Mouse (Mus musculus): Measurements from ENCODE around the gene Top1. TPM values are rescaled to one million over a fixed set of nuclear protein-coding genes. Genes with fewer than 3 reads are reported as not detected.

The Top1 gene
- polyA plus RNA-seq, 1 experiment from 2014 or later = 88.5 TPM

- ATAC-seq (ENCODE audit: insufficient number of reproducible peaks, insufficient read depth, low FRiP score, low read depth) = peak; percentile 53; the same call in 1 of the 2 replicates
- Histone ChIP-seq H3K4me2 (replicated peaks; ENCODE audit: low read depth, low read length) (no peak overlapping the region), H3K4me1 (ENCODE audit: control insufficient read depth, insufficient read depth, low read length) (peaks cover 32% of the 10 kb centered on the region), H3K9me3 (ENCODE audit: control insufficient read depth, low read depth, low read length) (peaks cover 4% of the 10 kb centered on the region; the same call in 1 of the 2 replicates), H3K9ac (replicated peaks; ENCODE audit: low read depth, low read length) (no peak overlapping the region), H3K27me3 (ENCODE audit: control insufficient read depth, insufficient read depth, low read length) (no peaks in the 10 kb centered on the region), H3K27ac (ENCODE audit: low read length) (no peak overlapping the region), H3K4me3 (ENCODE audit: low read depth, low read length) (no peak overlapping the region), H3K36me3 (ENCODE audit: control insufficient read depth, insufficient read depth, low read length) (no peaks in the 10 kb centered on the region)
- 67% methylated on average over 5 of the region's 5 CpGs for WGBS
Observed at GRCm38 (mm10) chr2:160619300-160619699, 26.4 kb upstream of the Top1 start.

- no peak overlapping the region for H3K9ac ChIP-seq (replicated peaks; ENCODE audit: low read depth, low read length)
- peaks cover 32% of the 10 kb centered on the region for H3K4me1 ChIP-seq (ENCODE audit: control insufficient read depth, insufficient read depth, low read length)
- H3K27me3 ChIP-seq (ENCODE audit: control insufficient read depth, insufficient read depth, low read length) = no peaks in the 10 kb centered on the region
- 23% methylated on average over 9 of the region's 9 CpGs for WGBS
- ATAC-seq (ENCODE audit: insufficient number of reproducible peaks, insufficient read depth, low FRiP score, low read depth) = peak; percentile 60; the same call in 1 of the 2 replicates
- peak overlapping the region; percentile 52; the same call in 1 of the 2 replicates for H3K27ac ChIP-seq (ENCODE audit: low read length)
- 0 out of 2 replicates have a peak overlapping the region, but pooled peaks have one; percentile 23 for H3K4me2 ChIP-seq (replicated peaks; ENCODE audit: low read depth, low read length)
- no peak overlapping the region for H3K4me3 ChIP-seq (ENCODE audit: low read depth, low read length)
- H3K36me3 ChIP-seq (ENCODE audit: control insufficient read depth, insufficient read depth, low read length) = no peaks in the 10 kb centered on the region
- H3K9me3 ChIP-seq (ENCODE audit: control insufficient read depth, low read depth, low read length) = peaks cover 4% of the 10 kb centered on the region; the same call in 1 of the 2 replicates
Observed at GRCm38 (mm10) chr2:160619831-160620230, 25.9 kb upstream of the Top1 start.

- Histone ChIP-seq H3K4me2 (replicated peaks; ENCODE audit: low read depth, low read length) (no peak overlapping the region), H3K4me1 (ENCODE audit: control insufficient read depth, insufficient read depth, low read length) (peaks cover 32% of the 10 kb centered on the region), H3K9ac (replicated peaks; ENCODE audit: low read depth, low read length) (no peak overlapping the region), H3K9me3 (ENCODE audit: control insufficient read depth, low read depth, low read length) (peaks cover 4% of the 10 kb centered on the region; the same call in 1 of the 2 replicates), H3K27ac (ENCODE audit: low read length) (peak overlapping the region; percentile 24; the same call in 1 of the 2 replicates), H3K36me3 (ENCODE audit: control insufficient read depth, insufficient read depth, low read length) (no peaks in the 10 kb centered on the region), H3K27me3 (ENCODE audit: control insufficient read depth, insufficient read depth, low read length) (no peaks in the 10 kb centered on the region), H3K4me3 (ENCODE audit: low read depth, low read length) (no peak overlapping the region)
- ATAC-seq (ENCODE audit: insufficient number of reproducible peaks, insufficient read depth, low FRiP score, low read depth) = no peak
- 72% methylated on average over 6 of the region's 6 CpGs for WGBS
Observed at GRCm38 (mm10) chr2:160620279-160620963, 25.3 kb upstream of the Top1 start.

GRCm38 (mm10) chr2:160621001-160621448 is 24.7 kb upstream of the Top1 start:
- ATAC-seq (ENCODE audit: insufficient number of reproducible peaks, insufficient read depth, low FRiP score, low read depth) = no peak
- Histone ChIP-seq H3K27ac (ENCODE audit: low read length) (peak overlapping the region; percentile 74; the same call in 1 of the 2 replicates), H3K4me3 (ENCODE audit: low read depth, low read length) (no peak overlapping the region), H3K4me1 (ENCODE audit: control insufficient read depth, insufficient read depth, low read length) (peaks cover 32% of the 10 kb centered on the region), H3K9me3 (ENCODE audit: control insufficient read depth, low read depth, low read length) (peaks cover 4% of the 10 kb centered on the region; the same call in 1 of the 2 replicates), H3K36me3 (ENCODE audit: control insufficient read depth, insufficient read depth, low read length) (no peaks in the 10 kb centered on the region), H3K4me2 (replicated peaks; ENCODE audit: low read depth, low read length) (no peak overlapping the region), H3K27me3 (ENCODE audit: control insufficient read depth, insufficient read depth, low read length) (no peaks in the 10 kb centered on the region), H3K9ac (replicated peaks; ENCODE audit: low read depth, low read length) (no peak overlapping the region)
- 83% methylated on average over 11 of the region's 11 CpGs for WGBS

GRCm38 (mm10) chr2:160621661-160622211 is 24.0 kb upstream of the Top1 start:
- Histone ChIP-seq H3K27me3 (ENCODE audit: control insufficient read depth, insufficient read depth, low read length) (no peaks in the 10 kb centered on the region), H3K4me2 (replicated peaks; ENCODE audit: low read depth, low read length) (no peak overlapping the region), H3K4me1 (ENCODE audit: control insufficient read depth, insufficient read depth, low read length) (peaks cover 32% of the 10 kb centered on the region), H3K27ac (ENCODE audit: low read length) (peak overlapping the region; percentile 74; the same call in 1 of the 2 replicates), H3K9ac (replicated peaks; ENCODE audit: low read depth, low read length) (no peak overlapping the region), H3K36me3 (ENCODE audit: control insufficient read depth, insufficient read depth, low read length) (no peaks in the 10 kb centered on the region), H3K4me3 (ENCODE audit: low read depth, low read length) (no peak overlapping the region), H3K9me3 (ENCODE audit: control insufficient read depth, low read depth, low read length) (peaks cover 4% of the 10 kb centered on the region; the same call in 1 of the 2 replicates)
- peak; percentile 34; the same call in 1 of the 2 replicates for ATAC-seq (ENCODE audit: insufficient number of reproducible peaks, insufficient read depth, low FRiP score, low read depth)
- 31% methylated on average over 5 of the region's 5 CpGs for WGBS

- no peak overlapping the region for H3K9ac ChIP-seq (replicated peaks; ENCODE audit: low read depth, low read length)
- no peak overlapping the region for H3K4me3 ChIP-seq (ENCODE audit: low read depth, low read length)
- ATAC-seq (ENCODE audit: insufficient number of reproducible peaks, insufficient read depth, low FRiP score, low read depth) = no peak
- H3K27me3 ChIP-seq (ENCODE audit: control insufficient read depth, insufficient read depth, low read length) = no peaks in the 10 kb centered on the region
- peaks cover 32% of the 10 kb centered on the region for H3K4me1 ChIP-seq (ENCODE audit: control insufficient read depth, insufficient read depth, low read length)
- no peak overlapping the region for H3K4me2 ChIP-seq (replicated peaks; ENCODE audit: low read depth, low read length)
- peaks cover 4% of the 10 kb centered on the region; the same call in 1 of the 2 replicates for H3K9me3 ChIP-seq (ENCODE audit: control insufficient read depth, low read depth, low read length)
- no peaks in the 10 kb centered on the region for H3K36me3 ChIP-seq (ENCODE audit: control insufficient read depth, insufficient read depth, low read length)
- H3K27ac ChIP-seq (ENCODE audit: low read length) = peak overlapping the region; percentile 74; the same call in 1 of the 2 replicates
- 84% methylated on average over 3 of the region's 3 CpGs for WGBS
Observed at GRCm38 (mm10) chr2:160622646-160623045, 23.0 kb upstream of the Top1 start.

GRCm38 (mm10) chr2:160623745-160624144 is 21.9 kb upstream of the Top1 start:
- 66% methylated on average over 3 of the region's 3 CpGs for WGBS
- peaks cover 4% of the 10 kb centered on the region; the same call in 1 of the 2 replicates for H3K9me3 ChIP-seq (ENCODE audit: control insufficient read depth, low read depth, low read length)
- ATAC-seq (ENCODE audit: insufficient number of reproducible peaks, insufficient read depth, low FRiP score, low read depth) = no peak
- H3K4me2 ChIP-seq (replicated peaks; ENCODE audit: low read depth, low read length) = no peak overlapping the region
- H3K27ac ChIP-seq (ENCODE audit: low read length) = no peak overlapping the region
- H3K9ac ChIP-seq (replicated peaks; ENCODE audit: low read depth, low read length) = no peak overlapping the region
- no peaks in the 10 kb centered on the region for H3K36me3 ChIP-seq (ENCODE audit: control insufficient read depth, insufficient read depth, low read length)
- peaks cover 29% of the 10 kb centered on the region for H3K4me1 ChIP-seq (ENCODE audit: control insufficient read depth, insufficient read depth, low read length)
- no peaks in the 10 kb centered on the region for H3K27me3 ChIP-seq (ENCODE audit: control insufficient read depth, insufficient read depth, low read length)
- no peak overlapping the region for H3K4me3 ChIP-seq (ENCODE audit: low read depth, low read length)

- Histone ChIP-seq H3K9me3 (ENCODE audit: control insufficient read depth, low read depth, low read length) (peaks cover 2% of the 10 kb centered on the region; the same call in 1 of the 2 replicates), H3K4me3 (ENCODE audit: low read depth, low read length) (no peak overlapping the region), H3K4me1 (ENCODE audit: control insufficient read depth, insufficient read depth, low read length) (no peaks in the 10 kb centered on the region), H3K9ac (replicated peaks; ENCODE audit: low read depth, low read length) (no peak overlapping the region), H3K27ac (ENCODE audit: low read length) (no peak overlapping the region), H3K27me3 (ENCODE audit: control insufficient read depth, insufficient read depth, low read length) (no peaks in the 10 kb centered on the region), H3K36me3 (ENCODE audit: control insufficient read depth, insufficient read depth, low read length) (no peaks in the 10 kb centered on the region), H3K4me2 (replicated peaks; ENCODE audit: low read depth, low read length) (no peak overlapping the region)
- WGBS = 79% methylated on average over 11 of the region's 11 CpGs
- ATAC-seq (ENCODE audit: insufficient number of reproducible peaks, insufficient read depth, low FRiP score, low read depth) = no peak
Observed at GRCm38 (mm10) chr2:160627207-160628025, 18.3 kb upstream of the Top1 start.
